Comparison of ENCODE assay signal across 8 mouse cellular contexts in genomic region chr2:26121541-26122083, GRCm38 (mm10). TPM values are rescaled to one million over a fixed set of nuclear protein-coding genes. Genes with fewer than 3 reads are reported as not detected.
A peak's percentile ranks its signal among the peaks of the same experiment; 100 is the strongest.
DNase-seq lines count a peak whose midpoint lies in the region; ATAC-seq and TF ChIP-seq lines count a peak whose summit lies in the region.

No protein-coding gene starts in this region.

- no peak for TF ChIP-seq POLR2A in heart, adult 2 months (IDR thresholded peaks at IDR 0.05; ENCODE audit: insufficient read depth, low read depth, low read length)
- no peak for TF ChIP-seq POLR2A in thymus, adult 2 months (IDR thresholded peaks at IDR 0.05; ENCODE audit: control insufficient read depth, extremely low read depth, insufficient read depth, low read length, poor library complexity)

- peak overlapping the region; percentile 83; the same call in 1 of the 2 replicates for H3K9ac ChIP-seq in heart, adult 2 months (ENCODE audit: low read depth, low read length)
- H3K9ac ChIP-seq in liver, embryonic 13.5 days = peak overlapping the region; percentile 74

- no peak for TF ChIP-seq CTCF in heart, adult 2 months (IDR thresholded peaks at IDR 0.05)
- TF ChIP-seq CTCF in thymus, adult 2 months (IDR thresholded peaks at IDR 0.05; ENCODE audit: borderline replicate concordance, control insufficient read depth, extremely low read depth, insufficient read depth, low read length, poor library complexity) = no peak

- peak overlapping the region; percentile 85 for H3K27ac ChIP-seq in heart, adult 2 months
- H3K27ac ChIP-seq in thymus, adult 2 months (ENCODE audit: control insufficient read depth, insufficient read depth, low read length) = no peak overlapping the region
- no peak overlapping the region for H3K27ac ChIP-seq in liver, embryonic 13.5 days

- H3K79me2 ChIP-seq in heart, adult 2 months (replicated peaks; ENCODE audit: control insufficient read depth, insufficient read depth, low read length) = no peaks in the 10 kb centered on the region

- intact Hi-C loops in heart, adult 2 months (cut with DNase I) = no loop called here
- intact Hi-C loops in heart, postnatal 36 days (cut with DNase I) = loop anchor here (2.0 kb wide), 1 partner anchor 19 kb away; no protein-coding TSS in a partner anchor

- no peaks in the 10 kb centered on the region for H3K27me3 ChIP-seq in heart, adult 2 months (ENCODE audit: control insufficient read depth, insufficient read depth, low read length)
- H3K27me3 ChIP-seq in thymus, adult 2 months (ENCODE audit: control insufficient read depth, insufficient read depth, low read length) = no peaks in the 10 kb centered on the region; the same call in 1 of the 2 replicates
- peaks cover 50% of the 10 kb centered on the region for H3K27me3 ChIP-seq in liver, embryonic 13.5 days

- no peaks in the 10 kb centered on the region for H3K9me3 ChIP-seq in liver, embryonic 13.5 days (replicated peaks)

- WGBS in heart, adult 2 months = 42% methylated on average over 17 of the region's 17 CpGs
- 79% methylated on average over 17 of the region's 17 CpGs for WGBS in thymus, adult 2 months
- WGBS in liver, embryonic 13.5 days (ENCODE audit: insufficient replicate concordance) = 21% methylated on average over 17 of the region's 17 CpGs

- H3K4me3 ChIP-seq in heart, adult 2 months = peak overlapping the region; percentile 73
- 0 out of 2 replicates have a peak overlapping the region, but pooled peaks have one; percentile 18 for H3K4me3 ChIP-seq in thymus, adult 2 months (ENCODE audit: control insufficient read depth, insufficient read depth, low read length)
- peak overlapping the region; percentile 70 for H3K4me3 ChIP-seq in liver, embryonic 13.5 days (replicated peaks)

- ATAC-seq in liver, embryonic 13.5 days (ENCODE audit: low read depth) = no peak

- H3K4me2 ChIP-seq in liver, embryonic 13.5 days = peak overlapping the region; percentile 89

- H3K36me3 ChIP-seq in heart, adult 2 months (ENCODE audit: control insufficient read depth, insufficient read depth, low read length) = no peaks in the 10 kb centered on the region
- no peaks in the 10 kb centered on the region for H3K36me3 ChIP-seq in thymus, adult 2 months (ENCODE audit: control insufficient read depth, insufficient read depth, low read length)
- H3K36me3 ChIP-seq in liver, embryonic 13.5 days = no peaks in the 10 kb centered on the region

- no peak for DNase-seq in heart, adult 2 months
- no peak for DNase-seq in heart, postnatal 36 days
- DNase-seq in thymus, adult 2 months = no peak
- no peak for DNase-seq in thymus, postnatal 4 days
- no peak for DNase-seq in liver, embryonic 13.5 days
- DNase-seq in testis, postnatal 10 days (ENCODE audit: low spot score) = peak; percentile 52
- DNase-seq in right cerebral cortex, postnatal 25 days = no peak
- DNase-seq in frontal cortex, postnatal 10 days (ENCODE audit: low spot score in 2 of 2) = no peak

- TF ChIP-seq EP300 in heart, adult 2 months (IDR thresholded peaks at IDR 0.05; ENCODE audit: insufficient read depth, low read depth, low read length) = no peak

- H3K4me1 ChIP-seq in heart, adult 2 months (ENCODE audit: control insufficient read depth, insufficient read depth, low read length) = peaks cover 18% of the 10 kb centered on the region
- H3K4me1 ChIP-seq in thymus, adult 2 months (replicated peaks; ENCODE audit: control insufficient read depth, insufficient read depth, low read length) = no peaks in the 10 kb centered on the region; the same call in 1 of the 2 replicates
- H3K4me1 ChIP-seq in liver, embryonic 13.5 days (replicated peaks) = peaks cover 56% of the 10 kb centered on the region

RNA-seq across cellular contexts. Expression of gene Nacc2, which starts 1.4 kb away (rescaled TPM):
- 10 to 100 TPM; 31.6 to 31.8 TPM for total RNA-seq in heart, adult 2 months (2021)
- polyA plus RNA-seq in heart, adult 2 months (2012; rRNA removed) = 19.0 and 20.5 TPM in 2 replicates
- 10 to 100 TPM; 23.4 to 25.3 TPM for total RNA-seq in heart, postnatal 36 days (2021)
- polyA plus RNA-seq in thymus, adult 2 months (2012; rRNA removed) = 12.6 and 13.8 TPM in 2 replicates
- polyA plus RNA-seq in liver, embryonic 13.5 days (2015; fragmentation: Nextera tagmentation; extraction: Ambion mirVana) = 2.5 and 3.6 TPM in 2 replicates

Comparison
In these comparisons a context has a peak if more than half of its experiments do, and no peak if none do; other contexts are left out.
1. H3K4me3 ChIP-seq: peak in every context shown above with its lines; median percentile 73 in heart, adult 2 months; 70 in liver, embryonic 13.5 days; 18 in thymus, adult 2 months.